Mouse (Mus musculus): ENCODE results near the gene Hsf2bp. TPM values are rescaled to one million over a fixed set of nuclear protein-coding genes. Genes with fewer than 3 reads are reported as not detected.

Gene Hsf2bp
- total and polyA plus RNA-seq, 3 experiments: 0.04 to 0.15 TPM; not detected in 1

- TF ChIP-seq CHD2 (IDR thresholded peaks at IDR 0.05; ENCODE audit: low read length) (no peak), RAD21 (IDR thresholded peaks at IDR 0.05; ENCODE audit: low read depth, low read length) (no peak), UBTF (IDR thresholded peaks at IDR 0.05; ENCODE audit: borderline replicate concordance, insufficient read depth, low read depth, low read length) (no peak), CTCF (IDR thresholded peaks at IDR 0.05 in 2 of 3, conservative IDR thresholded peaks at IDR 0.05 in 1 of 3; ENCODE audit: control insufficient read depth in 1 of 3, insufficient read depth in 1 of 3, low read depth in 2 of 3, low read length in 3 of 3, poor library complexity in 1 of 3, severe bottlenecking in 1 of 3) (no peak), POLR2AphosphoS2 (IDR thresholded peaks at IDR 0.05; ENCODE audit: low read length) (no peak), SIN3A (IDR thresholded peaks at IDR 0.05; ENCODE audit: low read length) (no peak), USF2 (IDR thresholded peaks at IDR 0.05; ENCODE audit: borderline replicate concordance in 1 of 2, insufficient read depth in 1 of 2, low read depth in 1 of 2, low read length in 2 of 2) (no peak), KAT2A (conservative IDR thresholded peaks at IDR 0.05; ENCODE audit: low read depth, low read length) (no peak), ELF1 (IDR thresholded peaks at IDR 0.05; ENCODE audit: low read depth, low read length) (no peak), MEF2A (IDR thresholded peaks at IDR 0.05; ENCODE audit: extremely low read depth, insufficient replicate concordance, low read depth, low read length, poor library complexity, severe bottlenecking) (no peak), NRF1 (IDR thresholded peaks at IDR 0.05; ENCODE audit: insufficient read depth, low read depth, low read length, poor library complexity, severe bottlenecking) (no peak), MAX (IDR thresholded peaks at IDR 0.05; ENCODE audit: low read length) (no peak), MYC (IDR thresholded peaks at IDR 0.05; ENCODE audit: low read depth, low read length) (no peak), JUND (IDR thresholded peaks at IDR 0.05; ENCODE audit: low read depth, low read length) (no peak), MAZ (IDR thresholded peaks at IDR 0.05; ENCODE audit: low read depth, low read length) (no peak), CHD1 (IDR thresholded peaks at IDR 0.05; ENCODE audit: low read depth, low read length) (no peak), HCFC1 (IDR thresholded peaks at IDR 0.05; ENCODE audit: low read depth, low read length) (no peak)
- H3K79me2 ChIP-seq (ENCODE audit: control insufficient read depth, insufficient read depth, low read length, poor library complexity): no peaks in the 10 kb centered on the region
- H3K27ac ChIP-seq (ENCODE audit: control insufficient read depth, low read depth, low read length): no peak overlapping the region
- H3K4me3 ChIP-seq (ENCODE audit: control insufficient read depth in 1 of 2, insufficient read depth in 1 of 2, low read depth in 2 of 2, low read length in 2 of 2): no peak overlapping the region
- no peaks in the 10 kb centered on the region; a peak in 2 of 4 replicates for H3K27me3 ChIP-seq (ENCODE audit: control insufficient read depth in 1 of 2, insufficient read depth in 2 of 2, low read length in 2 of 2)
- H3K9ac ChIP-seq (ENCODE audit: control insufficient read depth, low read depth, low read length, poor library complexity, severe bottlenecking): no peak overlapping the region
- no peaks in the 10 kb centered on the region for H3K4me1 ChIP-seq (ENCODE audit: control insufficient read depth in 1 of 2, insufficient read depth in 2 of 2, low read length in 2 of 2)
- H3K36me3 ChIP-seq (ENCODE audit: control insufficient read depth in 1 of 2, insufficient read depth in 2 of 2, low read length in 2 of 2): no peaks in the 10 kb centered on the region
- H3K9me3 ChIP-seq (replicated peaks; ENCODE audit: insufficient read depth, low read length): no peaks in the 10 kb centered on the region
- no peak for DNase-seq (ENCODE audit: low read depth, low spot score)
These were observed 104.7 kb downstream of the Hsf2bp start for GRCm38 (mm10) chr17:31931499-31931898.

GRCm38 (mm10) chr17:31929844-31930715 lies 106.1 kb downstream of the Hsf2bp start:
- no peak overlapping the region for H3K4me3 ChIP-seq (ENCODE audit: control insufficient read depth in 1 of 2, insufficient read depth in 1 of 2, low read depth in 2 of 2, low read length in 2 of 2)
- no peaks in the 10 kb centered on the region for H3K79me2 ChIP-seq (ENCODE audit: control insufficient read depth, insufficient read depth, low read length, poor library complexity)
- H3K9ac ChIP-seq (ENCODE audit: control insufficient read depth, low read depth, low read length, poor library complexity, severe bottlenecking): no peak overlapping the region
- no peaks in the 10 kb centered on the region for H3K36me3 ChIP-seq (ENCODE audit: control insufficient read depth in 1 of 2, insufficient read depth in 2 of 2, low read length in 2 of 2)
- H3K9me3 ChIP-seq (replicated peaks; ENCODE audit: insufficient read depth, low read length): no peaks in the 10 kb centered on the region
- H3K27me3 ChIP-seq (ENCODE audit: control insufficient read depth in 1 of 2, insufficient read depth in 2 of 2, low read length in 2 of 2): peaks cover 0 to 1% of the 10 kb centered on the region in 2 experiments; a peak in 2 of 4 replicates
- no peak for DNase-seq (ENCODE audit: low read depth, low spot score)
- no peak overlapping the region for H3K27ac ChIP-seq (ENCODE audit: control insufficient read depth, low read depth, low read length)
- TF ChIP-seq MAZ (IDR thresholded peaks at IDR 0.05; ENCODE audit: low read depth, low read length) (no peak), MEF2A (IDR thresholded peaks at IDR 0.05; ENCODE audit: extremely low read depth, insufficient replicate concordance, low read depth, low read length, poor library complexity, severe bottlenecking) (no peak), RCOR1 (IDR thresholded peaks at IDR 0.05; ENCODE audit: low read depth, low read length) (no peak), TCF12 (IDR thresholded peaks at IDR 0.05; ENCODE audit: low read depth, low read length) (no peak), RAD21 (IDR thresholded peaks at IDR 0.05; ENCODE audit: low read depth, low read length) (no peak), ETS1 (IDR thresholded peaks at IDR 0.05; ENCODE audit: low read depth, low read length) (no peak), POLR2A (IDR thresholded peaks at IDR 0.05; ENCODE audit: control insufficient read depth in 1 of 2, insufficient read depth in 1 of 2, low read depth in 1 of 2, low read length in 2 of 2, poor library complexity in 1 of 2) (no peak), CTCF (IDR thresholded peaks at IDR 0.05 in 2 of 3, conservative IDR thresholded peaks at IDR 0.05 in 1 of 3; ENCODE audit: control insufficient read depth in 1 of 3, insufficient read depth in 1 of 3, low read depth in 2 of 3, low read length in 3 of 3, poor library complexity in 1 of 3, severe bottlenecking in 1 of 3) (no peak), SIN3A (IDR thresholded peaks at IDR 0.05; ENCODE audit: low read length) (no peak), USF2 (IDR thresholded peaks at IDR 0.05; ENCODE audit: borderline replicate concordance in 1 of 2, insufficient read depth in 1 of 2, low read depth in 1 of 2, low read length in 2 of 2) (no peak), ZMIZ1 (IDR thresholded peaks at IDR 0.05; ENCODE audit: low read depth, low read length) (no peak), JUND (IDR thresholded peaks at IDR 0.05; ENCODE audit: low read depth, low read length) (no peak), CHD1 (IDR thresholded peaks at IDR 0.05; ENCODE audit: low read depth, low read length) (no peak), GATA1 (IDR thresholded peaks at IDR 0.05; ENCODE audit: low read depth, low read length) (no peak), KAT2A (conservative IDR thresholded peaks at IDR 0.05; ENCODE audit: low read depth, low read length) (no peak), BHLHE40 (IDR thresholded peaks at IDR 0.05; ENCODE audit: borderline replicate concordance, low read depth, low read length) (no peak)
- H3K4me1 ChIP-seq (ENCODE audit: control insufficient read depth in 1 of 2, insufficient read depth in 2 of 2, low read length in 2 of 2): no peaks in the 10 kb centered on the region

All from MEL (cell line).